Mouse (Mus musculus) CD4-positive helper T cell, adult 2 months (primary cell): ENCODE results near the gene Spire2.
A peak's percentile ranks its signal among the peaks of the same experiment; 100 is the strongest.
"Not testable (repeated sequence)": the region's sequence is repeated elsewhere in the genome, so short reads cannot be mapped to it uniquely, and the experiment has no call there.

Source experiments
- DNase-seq: peaks from one replicate; pipeline ENCODE4 v3.0.0-alpha.2; 2012; ENCODE audit warnings: low read depth, missing footprints, low spot score

The Spire2 gene

DNA sequence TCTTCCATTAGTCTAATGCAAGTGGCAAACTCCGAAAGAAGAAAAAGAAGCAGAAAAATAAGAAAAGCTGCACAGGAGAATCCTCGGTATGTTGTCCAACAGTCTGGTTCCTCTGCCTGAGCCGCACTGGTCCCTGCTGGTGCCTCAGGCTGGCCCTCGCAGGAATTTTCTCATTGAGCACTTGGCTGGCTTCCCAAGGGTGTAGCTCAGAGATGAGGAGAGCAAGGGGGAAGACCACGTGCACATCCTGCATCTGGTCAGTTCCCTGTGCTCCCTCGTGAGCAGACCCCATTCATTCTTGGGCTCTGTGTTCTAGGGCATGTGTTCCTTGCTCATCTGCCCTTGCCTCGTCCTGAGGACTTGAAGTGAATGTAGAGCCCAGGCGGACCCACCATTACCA is 50.0 kb downstream of the Spire2 start:
- DNase-seq = no peak

GRCm38 (mm10) chr8:123384883-123385540 is 52.5 kb downstream of the Spire2 start:
- DNase-seq = peak; percentile 75

GRCm38 (mm10) chr8:123387041-123387440 is 54.5 kb downstream of the Spire2 start:
- DNase-seq = no peak

- no peak for DNase-seq
Measured at GRCm38 (mm10) chr8:123387801-123388200, 55.3 kb downstream of the Spire2 start.

- DNase-seq = no peak
Measured at GRCm38 (mm10) chr8:123389026-123389425, 56.5 kb downstream of the Spire2 start.

DNA sequence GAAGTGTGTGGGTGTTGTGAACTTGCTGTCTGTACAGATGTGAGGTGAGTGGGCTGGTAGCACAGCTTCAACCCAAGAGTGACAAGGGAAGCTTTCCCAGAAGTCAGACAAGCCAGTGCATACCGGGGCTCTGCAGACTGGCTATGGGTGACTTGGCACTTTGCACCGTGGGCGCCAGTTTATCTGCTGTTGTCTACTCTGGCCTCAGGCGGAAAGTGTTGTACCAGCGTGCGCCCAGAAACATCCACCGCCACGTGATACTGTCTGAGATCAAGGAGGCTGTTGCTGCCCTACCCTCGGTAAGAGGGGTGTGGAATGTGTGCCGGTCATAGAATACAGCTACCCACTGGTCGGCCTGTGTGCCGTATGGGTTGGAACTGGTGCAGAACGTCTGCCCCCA is 65.8 kb downstream of the Spire2 start:
- peak; percentile 33 for DNase-seq

DNA sequence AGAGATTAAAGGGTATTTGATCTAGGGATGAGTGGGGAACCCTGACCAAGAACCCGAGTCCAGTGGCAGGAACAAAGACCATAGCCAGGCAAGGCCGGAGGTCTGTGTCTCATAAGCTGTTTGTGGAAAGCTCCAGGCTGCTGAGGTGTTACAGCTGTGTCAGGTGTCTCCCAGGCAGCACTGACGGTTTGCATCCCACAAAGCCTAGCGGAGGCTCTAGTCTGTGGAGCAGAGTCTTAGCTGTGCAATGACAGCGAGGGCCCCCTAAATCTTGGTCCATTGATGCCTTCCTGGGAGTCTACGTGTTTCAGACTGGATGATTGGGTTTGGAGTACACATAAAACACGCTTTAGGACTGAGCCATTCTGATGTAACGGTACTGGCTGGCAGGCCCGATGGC is 69.4 kb downstream of the Spire2 start:
- no peak for DNase-seq

DNA sequence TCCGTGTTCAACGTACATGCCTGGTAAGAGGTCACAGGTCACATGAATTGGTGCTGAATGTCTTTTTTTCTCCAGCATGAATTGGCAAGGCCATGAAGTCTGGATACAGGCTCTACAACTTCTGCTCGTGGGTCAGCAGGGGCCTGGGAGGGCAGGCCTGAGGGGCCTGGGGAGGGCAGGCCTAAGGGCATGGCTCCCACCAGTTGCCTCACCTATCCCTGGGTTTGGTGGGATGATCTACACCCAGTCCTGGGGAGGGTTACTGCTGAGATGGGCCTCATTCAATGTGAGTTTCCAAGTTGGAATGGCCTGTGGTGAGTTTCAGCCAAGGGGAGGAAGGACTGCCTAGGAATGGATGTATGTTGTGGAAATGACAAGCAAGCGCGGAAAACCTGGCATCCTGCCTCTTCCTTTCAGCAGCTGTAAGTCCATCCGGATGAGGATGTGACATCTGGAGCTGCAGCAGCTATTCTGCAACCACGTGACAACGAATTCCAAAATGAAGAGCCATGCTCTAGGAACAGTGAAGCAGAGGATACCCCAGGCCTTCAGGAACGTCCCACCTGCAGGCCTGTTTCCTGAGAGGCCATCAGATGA is 70.3 kb downstream of the Spire2 start:
- DNase-seq = no peak

DNA sequence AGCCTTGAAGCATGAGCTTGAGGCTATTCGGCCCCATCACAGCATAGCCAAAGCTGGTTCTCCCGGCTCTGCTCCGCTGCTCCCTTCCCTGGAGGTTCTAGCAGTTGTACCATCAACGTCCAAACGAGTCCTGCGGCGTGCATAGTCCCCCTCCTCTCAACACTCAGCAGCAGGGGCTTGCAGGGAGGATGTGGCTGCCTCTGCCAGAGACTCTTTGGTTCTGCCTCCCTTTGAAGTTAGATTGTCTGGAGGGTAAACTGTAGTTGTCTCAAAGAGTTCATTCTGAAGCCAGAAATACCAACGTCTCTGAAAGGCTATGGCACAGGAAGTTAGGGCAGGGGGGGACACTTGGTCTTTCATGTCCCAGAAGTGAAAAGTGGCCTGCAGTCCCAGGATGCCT is 72.0 kb downstream of the Spire2 start:
- peak; percentile 61 for DNase-seq

GRCm38 (mm10) chr8:123406786-123407185 is 74.3 kb downstream of the Spire2 start, which contains the start of gene Mc1r:
Gene Mc1r, plus strand, starts transcription at chr8:123407107.
- peak; percentile 80 for DNase-seq

GRCm38 (mm10) chr8:123407612-123408011 is 75.1 kb downstream of the Spire2 start:
- no peak for DNase-seq

- no peak for DNase-seq
Measured at GRCm38 (mm10) chr8:123408586-123409544, 76.4 kb downstream of the Spire2 start.

DNA sequence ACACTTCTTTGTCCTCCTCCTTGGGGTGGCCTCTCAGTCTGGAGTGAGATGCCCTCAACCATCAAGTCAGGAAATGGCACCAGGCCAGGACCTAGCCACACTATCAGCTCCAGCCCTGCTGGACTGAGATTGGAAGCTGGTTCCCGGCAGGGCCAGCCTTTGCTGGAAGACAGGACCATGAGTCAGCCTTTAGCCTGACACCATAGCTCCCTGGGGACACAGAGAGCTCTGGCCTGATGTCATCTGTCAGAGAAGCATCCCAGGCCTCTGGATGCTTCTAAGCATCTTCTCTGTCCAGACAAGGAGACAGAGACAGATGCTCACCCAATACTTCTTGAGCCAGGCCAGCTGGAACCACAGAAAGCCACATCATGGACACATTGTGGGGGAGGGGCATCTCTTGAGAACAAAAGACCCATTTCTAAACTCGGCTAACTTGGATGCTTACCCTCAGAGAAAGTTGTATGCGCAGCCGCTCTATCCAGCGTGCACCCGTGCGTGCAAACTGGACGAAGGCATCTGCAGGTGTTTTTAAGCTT is 77.6 kb downstream of the Spire2 start:
- no peak for DNase-seq

- no peak for DNase-seq
Measured at GRCm38 (mm10) chr8:123410788-123411187, 78.3 kb downstream of the Spire2 start.

DNA sequence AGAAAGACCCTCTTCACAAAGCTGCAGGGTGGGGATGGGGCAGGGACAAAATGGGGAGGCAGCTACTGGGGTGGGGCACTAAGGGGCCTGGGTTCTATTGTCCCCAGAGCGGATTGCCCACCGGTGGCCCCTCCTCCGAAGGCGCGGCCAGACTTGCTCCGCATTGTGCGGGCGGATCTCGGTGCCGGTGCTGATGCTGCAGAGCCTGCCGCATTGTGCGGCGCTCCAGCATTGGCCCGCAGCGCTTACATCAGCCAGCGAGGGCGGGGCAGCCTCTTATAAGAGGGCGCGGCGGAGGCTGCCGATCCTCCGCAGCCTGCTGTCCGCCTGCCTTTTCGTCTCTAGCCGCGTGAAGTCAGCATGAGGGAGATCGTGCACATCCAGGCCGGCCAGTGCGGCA is 78.7 kb downstream of the Spire2 start, which contains the start of gene Tubb3:
Gene Tubb3 (plus strand): TSS at position 179 of the 400 bp plus-strand sequence.
- peak; percentile 77 for DNase-seq

GRCm38 (mm10) chr8:123411781-123412327 is 79.3 kb downstream of the Spire2 start:
- peak; percentile 26 for DNase-seq

DNA sequence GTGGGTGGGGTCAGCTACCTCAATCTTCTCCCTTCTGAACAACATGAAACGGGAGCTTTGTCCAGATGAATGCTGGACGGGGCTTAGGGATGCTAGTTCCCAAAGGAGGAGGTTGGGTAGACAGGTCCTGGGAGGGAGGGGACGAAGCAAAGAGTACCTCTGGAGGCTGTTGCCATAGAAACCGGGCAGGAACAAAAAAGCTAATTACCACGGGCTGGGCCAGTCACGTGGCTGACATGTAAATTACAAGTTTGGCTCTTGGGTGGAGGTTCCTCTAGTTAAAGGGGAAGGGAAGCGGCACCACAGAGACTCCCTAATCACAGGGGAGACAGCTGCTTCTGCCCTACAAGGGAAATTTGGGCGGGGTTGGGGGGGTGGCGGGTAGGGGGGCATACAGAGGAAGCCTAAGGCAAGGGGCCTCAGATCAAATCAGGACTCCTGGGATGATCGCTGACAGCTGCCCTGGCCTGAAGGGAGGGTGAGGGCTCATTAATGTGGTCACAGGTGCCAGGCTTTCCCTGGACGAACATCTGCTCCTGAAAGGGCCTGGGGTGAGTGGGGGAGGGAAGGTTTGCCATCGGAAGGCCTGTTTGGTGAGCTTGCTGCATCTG is 80.2 kb downstream of the Spire2 start:
- DNase-seq = peak; percentile 64

- DNase-seq = no peak
Measured at GRCm38 (mm10) chr8:123414255-123414654, 81.7 kb downstream of the Spire2 start.

DNA sequence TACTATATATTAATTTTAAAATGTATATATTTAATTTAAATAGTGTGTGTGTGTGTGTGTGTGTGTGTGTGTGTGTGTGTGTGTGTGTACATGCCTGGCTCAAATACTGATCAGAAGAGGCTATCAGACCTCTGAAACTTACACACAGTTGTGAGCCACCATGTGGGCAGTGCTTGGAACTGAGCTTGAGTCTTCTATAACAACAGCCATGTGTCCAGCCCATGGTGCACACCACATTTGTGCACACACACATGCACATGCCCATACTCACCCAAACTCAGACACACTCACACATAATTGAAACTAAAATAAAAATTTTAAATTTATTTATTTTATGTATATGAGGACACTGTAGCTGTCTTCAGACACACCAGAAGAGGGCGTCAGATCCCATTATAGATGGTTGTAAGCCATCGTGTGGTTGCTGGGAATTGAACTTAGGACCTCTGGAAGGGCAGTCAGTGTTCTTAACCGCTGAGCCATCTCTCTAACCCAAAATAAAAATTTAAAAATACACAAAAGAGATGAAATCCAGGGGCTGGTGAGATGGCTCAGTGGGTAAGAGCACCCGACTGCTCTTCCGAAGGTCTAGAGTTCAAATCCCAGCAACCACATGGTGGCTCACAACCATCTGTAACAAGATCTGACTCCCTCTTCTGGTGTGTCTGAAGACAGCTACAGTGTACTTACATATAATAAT is 82.6 kb downstream of the Spire2 start:
- DNase-seq = not testable (repeated sequence)
